Mouse (Mus musculus) heart, embryonic 16.5 days (tissue): ENCODE data around the gene Ankrd36. TPM values are rescaled to one million over a fixed set of nuclear protein-coding genes. Genes with fewer than 3 reads are reported as not detected.
"Not testable (repeated sequence)": the region's sequence is repeated elsewhere in the genome, so short reads cannot be mapped to it uniquely, and the experiment has no call there.

Experiments
- ATAC-seq: fragments of 200-750 bp; cut with Nextera tagmentation; replicated peaks from 2 replicates; pipeline ENCODE4 v1.8.0; 2017; ENCODE audit warnings: moderate number of reproducible peaks; ENCODE audit not compliant: insufficient read depth, low FRiP score; ENCODE audit errors: extremely low read depth
- H3K27ac ChIP-seq: fragments of 300-500 bp; sonication (generic); 2 replicates; pipeline ENCODE4 v1.5.1; 2014; ENCODE audit warnings: mild to moderate bottlenecking, low read length, control low read depth, moderate library complexity
- H3K27me3 ChIP-seq: fragments of 300-500 bp; sonication (generic); 2 replicates; pipeline ENCODE4 v1.6.1; 2014; ENCODE audit warnings: low read length, mixed read lengths; ENCODE audit not compliant: control insufficient read depth, insufficient read depth
- H3K36me3 ChIP-seq: fragments of 300-500 bp; sonication (generic); 2 replicates; pipeline ENCODE4 v1.6.1; 2014; ENCODE audit not compliant: control insufficient read depth, insufficient read depth
- H3K4me1 ChIP-seq: fragments of 300-500 bp; sonication (generic); 2 replicates; pipeline ENCODE4 v1.6.1; 2014; ENCODE audit warnings: low read length, mixed read lengths; ENCODE audit not compliant: control insufficient read depth, insufficient read depth
- H3K4me2 ChIP-seq: fragments of 300-500 bp; sonication (generic); 2 replicates; pipeline ENCODE4 v1.6.1; 2014; ENCODE audit warnings: low read depth, mild to moderate bottlenecking, control low read depth, low read length
- H3K4me3 ChIP-seq: fragments of 300-500 bp; sonication (generic); 2 replicates; pipeline ENCODE4 v1.5.1; 2014; ENCODE audit warnings: mild to moderate bottlenecking, control low read depth, low read length
- H3K9ac ChIP-seq: fragments of 300-500 bp; sonication (generic); 2 replicates; pipeline ENCODE4 v1.6.1; 2014; ENCODE audit warnings: low read length, control low read depth
- H3K9me3 ChIP-seq: fragments of 300-500 bp; sonication (generic); replicated peaks from 2 replicates; pipeline ENCODE4 v1.6.1; 2016; ENCODE audit warnings: low read length; ENCODE audit not compliant: control insufficient read depth
- WGBS: fragments of 180-500 bp; shearing (Covaris S2); extraction: QIAGEN DNeasy Blood & Tissue Kit; methylation state at CpG from one replicate; pipeline ENCODE4 v1.1.7; 2014; 5-methylcytosine and 5-hydroxymethylcytosine counted together
- polyA plus RNA-seq: library from polyadenylated mRNA; unstranded; fragments of >200 nt; fragmentation: Nextera tagmentation; extraction: Ambion mirVana; gene quantifications from 2 replicates; pipeline ENCODE4 v1.2.1, GENCODE M21; 2015

Ankrd36 gene
- polyA plus RNA-seq, 1 experiment from 2014 or later, result not detected

GRCm38 (mm10) chr11:5543281-5543680, 26.2 kb upstream of the Ankrd36 start:
- no peak overlapping the region for H3K9ac ChIP-seq
- H3K36me3 ChIP-seq, result no peaks in the 10 kb centered on the region
- H3K27ac ChIP-seq, result no peak overlapping the region
- no peak overlapping the region for H3K4me2 ChIP-seq
- ATAC-seq, result no peak
- H3K9me3 ChIP-seq, result no peaks in the 10 kb centered on the region; the same call in 1 of the 2 replicates
- WGBS, result 73% methylated on average over 1 of the region's 1 CpGs
- peaks cover 13% of the 10 kb centered on the region for H3K4me1 ChIP-seq
- no peaks in the 10 kb centered on the region for H3K27me3 ChIP-seq
- H3K4me3 ChIP-seq, result no peak overlapping the region

GRCm38 (mm10) chr11:5544709-5545108, 24.8 kb upstream of the Ankrd36 start:
- peaks cover 13% of the 10 kb centered on the region for H3K4me1 ChIP-seq
- H3K27ac ChIP-seq, ATAC-seq, H3K9ac ChIP-seq, H3K4me3 ChIP-seq, H3K4me2 ChIP-seq, H3K27me3 ChIP-seq, H3K36me3 ChIP-seq, H3K9me3 ChIP-seq: not testable (repeated sequence)
- WGBS, result 52% methylated on average over 1 of the region's 1 CpGs

GRCm38 (mm10) chr11:5545457-5545856, 24.0 kb upstream of the Ankrd36 start:
- no peak overlapping the region for H3K9ac ChIP-seq
- no peaks in the 10 kb centered on the region for H3K36me3 ChIP-seq
- H3K4me2 ChIP-seq, result no peak overlapping the region
- WGBS, result 68% methylated on average over 4 of the region's 4 CpGs
- no peak for ATAC-seq
- no peak overlapping the region for H3K27ac ChIP-seq
- no peaks in the 10 kb centered on the region for H3K27me3 ChIP-seq
- no peaks in the 10 kb centered on the region; the same call in 1 of the 2 replicates for H3K9me3 ChIP-seq
- H3K4me1 ChIP-seq, result peaks cover 10% of the 10 kb centered on the region
- H3K4me3 ChIP-seq, result no peak overlapping the region

- Histone ChIP-seq H3K27me3 (no peaks in the 10 kb centered on the region), H3K36me3 (no peaks in the 10 kb centered on the region), H3K27ac (no peak overlapping the region), H3K9ac (no peak overlapping the region), H3K4me2 (no peak overlapping the region), H3K4me3 (no peak overlapping the region), H3K9me3 (no peaks in the 10 kb centered on the region; the same call in 1 of the 2 replicates), H3K4me1 (peaks cover 3% of the 10 kb centered on the region; the same call in 1 of the 2 replicates)
- ATAC-seq, result no peak
- WGBS, result 64% methylated on average over 3 of the region's 3 CpGs
Observed at GRCm38 (mm10) chr11:5546693-5547092, 22.8 kb upstream of the Ankrd36 start.

- Histone ChIP-seq H3K4me1 (no peaks in the 10 kb centered on the region), H3K9ac (no peak overlapping the region), H3K27me3 (no peaks in the 10 kb centered on the region), H3K9me3 (no peaks in the 10 kb centered on the region; the same call in 1 of the 2 replicates), H3K4me3 (no peak overlapping the region), H3K27ac (no peak overlapping the region), H3K4me2 (no peak overlapping the region), H3K36me3 (no peaks in the 10 kb centered on the region)
- 84% methylated on average over 5 of the region's 5 CpGs for WGBS
- no peak for ATAC-seq
Observed at GRCm38 (mm10) chr11:5551430-5551829, 18.1 kb upstream of the Ankrd36 start.

GRCm38 (mm10) chr11:5551931-5552330, 17.6 kb upstream of the Ankrd36 start:
- no peak for ATAC-seq
- Histone ChIP-seq H3K4me2 (no peak overlapping the region), H3K9me3 (no peaks in the 10 kb centered on the region; the same call in 1 of the 2 replicates), H3K4me3 (no peak overlapping the region), H3K9ac (no peak overlapping the region), H3K27me3 (no peaks in the 10 kb centered on the region), H3K4me1 (no peaks in the 10 kb centered on the region), H3K36me3 (no peaks in the 10 kb centered on the region), H3K27ac (no peak overlapping the region)
- 48% methylated on average over 1 of the region's 1 CpGs for WGBS

GRCm38 (mm10) chr11:5560273-5560672, 9.2 kb upstream of the Ankrd36 start:
- Histone ChIP-seq H3K4me1 (peaks cover 4% of the 10 kb centered on the region; the same call in 1 of the 2 replicates), H3K27me3 (no peaks in the 10 kb centered on the region), H3K4me3 (no peak overlapping the region), H3K9me3 (no peaks in the 10 kb centered on the region), H3K36me3 (no peaks in the 10 kb centered on the region), H3K27ac (no peak overlapping the region), H3K9ac (no peak overlapping the region), H3K4me2 (no peak overlapping the region)
- 47% methylated on average over 3 of the region's 3 CpGs for WGBS
- ATAC-seq, result no peak

GRCm38 (mm10) chr11:5562625-5563268, 6.7 kb upstream of the Ankrd36 start:
- Histone ChIP-seq H3K4me1 (peaks cover 4% of the 10 kb centered on the region; the same call in 1 of the 2 replicates), H3K27me3 (no peaks in the 10 kb centered on the region), H3K36me3 (no peaks in the 10 kb centered on the region), H3K9me3 (peaks cover 2% of the 10 kb centered on the region; the same call in 1 of the 2 replicates), H3K4me3 (no peak overlapping the region), H3K27ac (no peak overlapping the region), H3K4me2 (no peak overlapping the region), H3K9ac (no peak overlapping the region)
- WGBS, result 27% methylated on average over 9 of the region's 9 CpGs
- no peak for ATAC-seq

- Histone ChIP-seq H3K36me3 (no peaks in the 10 kb centered on the region), H3K9ac (no peak overlapping the region), H3K27me3 (no peaks in the 10 kb centered on the region), H3K4me2 (no peak overlapping the region), H3K27ac (no peak overlapping the region), H3K4me3 (no peak overlapping the region), H3K4me1 (peaks cover 4% of the 10 kb centered on the region; the same call in 1 of the 2 replicates), H3K9me3 (peaks cover 3% of the 10 kb centered on the region; the same call in 1 of the 2 replicates)
- no peak for ATAC-seq
- 61% methylated on average over 6 of the region's 6 CpGs for WGBS
Observed at GRCm38 (mm10) chr11:5563898-5564297, 5.6 kb upstream of the Ankrd36 start.
